In genomic region chr7:29518054-29518420, GRCm38 (mm10) we compare ENCODE assay signal across 8 mouse cellular contexts. TPM values are rescaled to one million over a fixed set of nuclear protein-coding genes. Genes with fewer than 3 reads are reported as not detected.
DNase-seq lines count a peak whose midpoint lies in the region; ATAC-seq lines count a peak whose summit lies in the region.

No protein-coding gene starts in this region.

- H3K27ac ChIP-seq in kidney, embryonic 16.5 days (ENCODE audit: low read length): peak overlapping the region; percentile 65; the same call in 1 of the 2 replicates
- H3K27ac ChIP-seq in hindbrain, embryonic 12.5 days: peak overlapping the region; percentile 25; the same call in 1 of the 2 replicates
- H3K27ac ChIP-seq in midbrain, embryonic 15.5 days: peak overlapping the region; percentile 92

- no peaks in the 10 kb centered on the region for H3K27me3 ChIP-seq in kidney, embryonic 16.5 days (ENCODE audit: insufficient read depth, low read length)
- H3K27me3 ChIP-seq in hindbrain, embryonic 12.5 days: no peaks in the 10 kb centered on the region
- no peaks in the 10 kb centered on the region for H3K27me3 ChIP-seq in midbrain, embryonic 15.5 days (replicated peaks)

- DNase-seq in kidney, postnatal 36 days: no peak
- DNase-seq in ZHBTc4 (ENCODE audit: low read depth, low spot score): peak; percentile 40
- no peak for DNase-seq in spleen, adult 12 weeks (ENCODE audit: low spot score)
- no peak for DNase-seq in kidney, postnatal 10 days
- DNase-seq in urinary bladder, postnatal 10 days (ENCODE audit: low spot score): no peak

- H3K4me3 ChIP-seq in kidney, embryonic 16.5 days (ENCODE audit: low read length): peak overlapping the region; percentile 88
- H3K4me3 ChIP-seq in hindbrain, embryonic 12.5 days: peak overlapping the region; percentile 89
- peak overlapping the region; percentile 90 for H3K4me3 ChIP-seq in midbrain, embryonic 15.5 days

- peaks cover 30% of the 10 kb centered on the region for H3K4me1 ChIP-seq in kidney, embryonic 16.5 days (ENCODE audit: insufficient read depth, low read length)
- H3K4me1 ChIP-seq in hindbrain, embryonic 12.5 days: peaks cover 19% of the 10 kb centered on the region
- H3K4me1 ChIP-seq in midbrain, embryonic 15.5 days: peaks cover 22% of the 10 kb centered on the region

- WGBS in kidney, embryonic 16.5 days: under 1% methylated on average over 28 of the region's 28 CpGs
- under 1% methylated on average over 28 of the region's 28 CpGs for WGBS in hindbrain, embryonic 12.5 days
- under 1% methylated on average over 28 of the region's 28 CpGs for WGBS in midbrain, embryonic 15.5 days

- ATAC-seq in kidney, embryonic 16.5 days (ENCODE audit: low FRiP score, low TSS enrichment): no peak
- ATAC-seq in hindbrain, embryonic 12.5 days (ENCODE audit: low FRiP score): no peak
- ATAC-seq in midbrain, embryonic 15.5 days (replicated peaks): peak; percentile 59; the same call in 1 of the 2 replicates

- no peaks in the 10 kb centered on the region for H3K9me3 ChIP-seq in kidney, embryonic 16.5 days (ENCODE audit: low read length)
- no peaks in the 10 kb centered on the region for H3K9me3 ChIP-seq in hindbrain, embryonic 12.5 days (replicated peaks)
- no peaks in the 10 kb centered on the region for H3K9me3 ChIP-seq in midbrain, embryonic 15.5 days

- H3K36me3 ChIP-seq in kidney, embryonic 16.5 days (ENCODE audit: insufficient read depth, low read length): no peaks in the 10 kb centered on the region
- no peaks in the 10 kb centered on the region for H3K36me3 ChIP-seq in hindbrain, embryonic 12.5 days
- H3K36me3 ChIP-seq in midbrain, embryonic 15.5 days (replicated peaks): no peaks in the 10 kb centered on the region

- H3K9ac ChIP-seq in kidney, embryonic 16.5 days (replicated peaks; ENCODE audit: low read length): peak overlapping the region; percentile 85
- H3K9ac ChIP-seq in hindbrain, embryonic 12.5 days: peak overlapping the region; percentile 90
- H3K9ac ChIP-seq in midbrain, embryonic 15.5 days: peak overlapping the region; percentile 85

- peak overlapping the region; percentile 85 for H3K4me2 ChIP-seq in kidney, embryonic 16.5 days (replicated peaks; ENCODE audit: low read depth, low read length)
- peak overlapping the region; percentile 93 for H3K4me2 ChIP-seq in hindbrain, embryonic 12.5 days (replicated peaks)
- H3K4me2 ChIP-seq in midbrain, embryonic 15.5 days: peak overlapping the region; percentile 60

RNA-seq across cellular contexts. Expression of gene Sipa1l3, which starts 0.4 kb away (rescaled TPM):
- polyA plus RNA-seq in kidney, embryonic 16.5 days (2015; fragmentation: Nextera tagmentation; extraction: Ambion mirVana): 15.3 and 15.8 TPM in 2 replicates
- 15.9 and 18.3 TPM in 2 replicates for polyA plus RNA-seq in hindbrain, embryonic 12.5 days (2016; fragmentation: Nextera tagmentation; extraction: Ambion mirVana)
- polyA plus RNA-seq in midbrain, embryonic 15.5 days (2015; fragmentation: Nextera tagmentation; extraction: Ambion mirVana): 19.0 and 22.4 TPM in 2 replicates

Comparison
In these comparisons a context has a peak if more than half of its experiments do, and no peak if none do; other contexts are left out.
1. H3K27ac ChIP-seq: peak in every context shown above with its lines; median percentile 92 in midbrain, embryonic 15.5 days; 65 in kidney, embryonic 16.5 days; 25 in hindbrain, embryonic 12.5 days.